Mouse (Mus musculus): ENCODE measurements around the gene Rtn2.

DNA sequence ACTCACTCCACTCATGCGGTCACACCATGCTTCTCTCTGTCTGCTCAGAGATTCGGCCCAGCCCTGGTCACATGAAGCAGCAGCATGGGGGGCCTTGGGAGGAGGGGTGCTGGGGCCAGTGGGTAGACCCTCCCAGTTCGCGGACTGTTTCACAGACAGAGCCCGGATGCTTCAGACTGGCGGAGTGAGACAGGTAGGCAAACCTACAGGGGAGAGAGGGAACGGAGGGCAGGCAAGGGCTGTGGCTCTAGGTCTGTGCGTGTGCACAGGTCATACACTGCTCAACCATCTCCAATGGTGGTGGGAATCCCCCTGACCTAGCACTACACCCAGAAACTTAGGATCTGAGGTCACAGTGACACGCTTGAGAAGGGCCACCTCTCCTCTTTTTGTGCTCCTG lies 37.0 kb downstream of the Rtn2 start:
- TF ChIP-seq CTCF (IDR thresholded peaks at IDR 0.05; ENCODE audit: extremely low read depth, insufficient read depth, insufficient read length, insufficient replicate concordance) (no peak), POLR2A (IDR thresholded peaks at IDR 0.05; ENCODE audit: low read depth, low read length) (no peak)
